Mouse (Mus musculus) thymus, adult 2 months (tissue): ENCODE data around the gene Nmur1. TPM values are rescaled to one million over a fixed set of nuclear protein-coding genes. Genes with fewer than 3 reads are reported as not detected.
A peak's percentile ranks its signal among the peaks of the same experiment; 100 is the strongest.
"Not testable (repeated sequence)": the region's sequence is repeated elsewhere in the genome, so short reads cannot be mapped to it uniquely, and the experiment has no call there.

Experiments used
- DNase-seq: peaks from one replicate; pipeline ENCODE4 v3.0.0; 2021
- H3K27ac ChIP-seq: fragments of 200-500 bp; 2 replicates; pipeline ENCODE4 v1.5.1; 2012; ENCODE audit warnings: low read length, control low read depth; ENCODE audit not compliant: control insufficient read depth, insufficient read depth
- H3K27me3 ChIP-seq: fragments of 200-500 bp; 2 replicates; pipeline ENCODE4 v1.6.1; 2012; ENCODE audit warnings: mild to moderate bottlenecking, low read length, moderate library complexity, mixed read lengths; ENCODE audit not compliant: control insufficient read depth, insufficient read depth
- H3K36me3 ChIP-seq: fragments of 200-500 bp; 2 replicates; pipeline ENCODE4 v1.6.1; 2012; ENCODE audit warnings: mild to moderate bottlenecking, low read length, moderate library complexity; ENCODE audit not compliant: control insufficient read depth, insufficient read depth
- H3K4me1 ChIP-seq: fragments of 200-500 bp; replicated peaks from 2 replicates; pipeline ENCODE4 v1.6.1; 2012; ENCODE audit warnings: low read length; ENCODE audit not compliant: control insufficient read depth, insufficient read depth
- H3K4me3 ChIP-seq: fragments of 200-500 bp; 2 replicates; pipeline ENCODE4 v1.5.1; 2012; ENCODE audit warnings: mild to moderate bottlenecking, low read length, control low read depth, moderate library complexity; ENCODE audit not compliant: control insufficient read depth, insufficient read depth
- CTCF ChIP-seq: fragments of 200-500 bp; IDR thresholded peaks from 2 replicates; pipeline ENCODE4 v1.5.1; 2012; ENCODE audit warnings: mild to moderate bottlenecking, control low read depth, low read length, moderate library complexity, borderline replicate concordance; ENCODE audit not compliant: control insufficient read depth, poor library complexity, insufficient read depth; ENCODE audit errors: extremely low read depth
- POLR2A ChIP-seq: fragments of 200-500 bp; IDR thresholded peaks from 2 replicates; pipeline ENCODE4 v1.6.1; 2012; ENCODE audit warnings: mild to moderate bottlenecking, low read length, control low read depth, moderate library complexity; ENCODE audit not compliant: control insufficient read depth, poor library complexity, insufficient read depth; ENCODE audit errors: extremely low read depth
- WGBS: fragments of 180-500 bp; shearing (Covaris S2); methylation state at CpG from one replicate; pipeline ENCODE4 v1.1.7; 2018; 5-methylcytosine and 5-hydroxymethylcytosine counted together
- polyA plus RNA-seq: library from polyadenylated mRNA; depleted of rRNA; stranded (reverse); fragments of >200 nt; gene quantifications from 2 replicates; pipeline ENCODE4 v1.2.3, GENCODE M21; 2012; rRNA removed

The Nmur1 gene
- polyA plus RNA-seq, 1 experiment, result 0.44 TPM

DNA sequence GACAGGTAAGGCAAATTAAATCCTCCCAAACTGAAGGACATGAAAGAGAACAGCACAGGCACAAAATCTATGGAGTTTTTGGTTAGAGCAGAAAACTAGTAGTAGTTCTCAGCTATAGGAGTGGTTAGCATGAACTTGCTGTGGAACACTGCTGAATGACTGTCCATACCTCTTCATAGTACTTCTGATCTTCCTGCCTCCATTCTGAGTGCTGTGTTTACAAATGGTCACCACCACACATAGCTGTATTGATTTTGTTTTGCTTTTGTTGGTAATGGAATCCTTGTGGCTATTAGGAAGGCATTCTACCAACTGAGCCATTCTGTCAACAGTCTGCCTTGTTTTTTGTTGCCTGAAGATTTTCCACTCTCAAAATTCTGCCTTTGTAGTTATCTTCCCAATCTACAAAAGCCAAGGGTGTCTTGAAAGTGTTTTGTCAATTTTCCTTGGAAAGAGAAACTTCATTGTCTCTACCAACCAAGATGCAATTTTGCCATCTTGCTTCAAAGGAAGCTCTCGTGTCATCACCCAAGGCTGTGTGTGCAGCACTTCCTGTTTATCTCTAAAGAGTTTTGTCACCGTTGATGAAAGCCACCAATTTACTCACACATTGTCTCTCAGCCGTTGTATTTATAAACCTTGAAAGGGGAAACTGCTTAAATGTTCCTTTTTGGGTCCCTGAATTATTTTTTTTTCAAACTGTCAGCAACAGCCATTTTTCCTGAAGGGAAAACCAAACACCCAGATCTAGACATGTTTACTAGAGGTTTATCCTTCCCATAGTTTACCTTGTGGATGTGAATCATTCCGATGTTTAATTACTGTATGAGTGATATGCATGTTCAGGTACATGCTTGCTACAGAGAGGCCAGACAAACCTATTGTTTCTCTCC is 81.8 kb downstream of the Nmur1 start:
- peak; percentile 39 for DNase-seq

DNA sequence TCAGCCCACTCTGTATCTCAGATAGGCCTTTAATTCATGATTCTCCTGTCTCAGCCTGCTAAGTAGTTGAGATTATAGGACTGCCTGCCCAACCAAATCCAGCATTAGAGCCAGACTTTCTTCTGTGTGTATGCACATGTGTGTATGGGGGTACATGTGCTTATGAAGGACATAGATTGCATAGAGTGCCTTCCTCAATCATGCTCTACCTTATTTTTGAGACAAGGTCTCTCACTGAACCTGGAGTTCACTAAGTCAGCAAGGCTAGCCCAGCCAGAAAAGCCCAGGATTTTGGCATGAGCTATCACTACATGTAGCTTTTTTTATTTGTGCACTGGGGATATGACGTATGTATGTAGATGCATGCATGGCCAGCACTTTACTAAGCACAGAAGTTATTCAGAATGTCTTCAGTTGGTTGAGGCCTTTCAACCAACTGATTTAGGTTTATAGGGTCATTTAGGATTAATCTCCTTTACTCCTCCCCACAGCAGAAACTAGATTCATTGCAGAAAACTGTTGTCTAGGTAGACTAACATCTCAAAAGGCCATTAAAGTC is 82.9 kb downstream of the Nmur1 start:
- DNase-seq, result no peak
- H3K27ac ChIP-seq, result no peak overlapping the region
- TF ChIP-seq CTCF, result no peak
- no peak for TF ChIP-seq POLR2A
- peaks cover 2% of the 10 kb centered on the region for H3K4me1 ChIP-seq
- 100% methylated on average over 1 of the region's 1 CpGs for WGBS
- no peak overlapping the region for H3K4me3 ChIP-seq
- H3K36me3 ChIP-seq, result peaks cover 8% of the 10 kb centered on the region
- H3K27me3 ChIP-seq, result no peaks in the 10 kb centered on the region

More for the DNA sequence above, 81.8 kb downstream of the Nmur1 start:
- peaks cover 19% of the 10 kb centered on the region for H3K36me3 ChIP-seq
- no peak overlapping the region; the same call in 1 of the 2 replicates for H3K27ac ChIP-seq
- H3K4me1 ChIP-seq, result peaks cover 2% of the 10 kb centered on the region
- no peak for TF ChIP-seq CTCF
- no peak for TF ChIP-seq POLR2A
- no peak overlapping the region for H3K4me3 ChIP-seq
- no peaks in the 10 kb centered on the region for H3K27me3 ChIP-seq
- WGBS, result 23% methylated on average over 4 of the region's 4 CpGs

DNA sequence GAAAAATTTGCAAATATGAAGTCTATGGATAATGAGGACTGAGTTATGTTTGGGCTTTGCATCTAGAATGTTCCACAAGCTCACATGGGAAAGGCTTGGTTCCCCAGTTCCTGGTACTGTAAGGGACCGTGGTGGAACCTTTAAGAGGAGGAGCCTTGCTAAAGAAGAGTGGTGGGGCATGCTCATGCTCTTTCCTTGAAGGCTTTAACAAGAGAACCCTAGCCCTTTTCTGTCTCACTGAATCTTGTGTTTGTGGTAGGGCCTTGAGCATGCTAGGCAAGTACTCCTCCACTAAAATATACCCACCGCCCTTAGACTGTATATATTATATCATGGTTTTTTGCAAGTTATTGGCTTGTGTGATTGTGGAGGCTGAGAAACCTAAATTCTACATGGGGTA is 83.7 kb downstream of the Nmur1 start:
- WGBS, result 85% methylated on average over 2 of the region's 2 CpGs
- Histone ChIP-seq H3K27ac (no peak overlapping the region), H3K27me3 (no peaks in the 10 kb centered on the region), H3K4me3 (no peak overlapping the region), H3K4me1 (peaks cover 2% of the 10 kb centered on the region), H3K36me3 (peaks cover under 1% of the 10 kb centered on the region; the same call in 1 of the 2 replicates)
- DNase-seq, result no peak
- TF ChIP-seq CTCF (no peak), POLR2A (no peak)

DNA sequence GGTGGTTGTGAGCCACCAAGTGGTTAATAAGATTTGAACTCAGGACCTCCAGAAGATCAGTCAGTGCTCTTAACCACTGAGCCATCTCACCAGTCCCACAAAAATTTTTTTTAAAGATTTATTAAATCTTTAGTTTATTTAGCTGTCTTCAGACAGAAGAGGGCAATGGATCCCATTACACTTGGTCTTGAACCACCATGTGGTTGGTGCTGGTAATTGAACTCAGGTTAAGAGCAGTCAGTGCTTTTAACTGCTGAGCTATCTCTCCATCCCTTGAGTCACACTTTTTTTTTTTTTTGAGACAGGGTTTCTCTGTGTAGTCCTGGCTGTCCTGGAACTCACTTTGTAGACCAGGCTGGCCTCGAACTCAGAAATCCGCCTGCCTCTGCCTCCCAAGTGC is 84.9 kb downstream of the Nmur1 start:
- not testable (repeated sequence) for H3K27ac ChIP-seq, H3K4me3 ChIP-seq, DNase-seq, H3K36me3 ChIP-seq, H3K4me1 ChIP-seq, H3K27me3 ChIP-seq
- WGBS, result 94% methylated on average over 2 of the region's 2 CpGs

DNA sequence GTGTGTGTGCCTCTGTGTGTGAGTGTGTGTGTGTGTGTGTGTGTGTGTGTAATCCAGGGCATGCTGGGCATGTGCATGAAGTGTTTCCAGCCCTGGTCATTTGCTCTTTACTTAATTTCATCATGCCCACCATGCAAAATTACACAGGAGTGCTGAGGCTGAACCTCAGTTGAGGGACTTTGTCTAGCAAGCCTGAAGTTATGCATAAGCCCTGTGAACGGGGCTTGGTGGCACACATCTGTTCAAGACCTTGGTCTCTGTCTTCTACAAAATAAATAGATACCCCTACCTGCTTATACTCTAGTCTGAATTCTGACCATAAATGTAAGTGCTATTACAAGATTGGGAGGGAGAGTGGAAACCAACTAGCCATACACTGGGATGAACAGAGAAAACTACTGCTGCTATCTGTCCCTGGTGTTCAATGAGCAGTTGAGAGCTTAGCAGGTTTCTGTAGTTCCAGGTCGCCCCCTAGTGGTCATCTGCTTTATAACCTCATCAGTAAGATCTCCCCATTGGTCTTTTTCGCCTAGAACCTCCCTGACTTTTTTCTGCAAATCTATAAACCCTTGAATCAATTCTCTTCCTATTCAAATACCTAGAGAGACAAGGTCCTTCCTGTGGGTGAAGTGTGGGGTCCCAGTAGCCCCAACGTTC is 86.7 kb downstream of the Nmur1 start:
- Histone ChIP-seq H3K4me1 (no peaks in the 10 kb centered on the region), H3K27ac (no peak overlapping the region), H3K36me3 (no peaks in the 10 kb centered on the region), H3K4me3 (no peak overlapping the region), H3K27me3 (no peaks in the 10 kb centered on the region)
- 35% methylated on average over 4 of the region's 4 CpGs for WGBS
- peak; percentile 82 for DNase-seq
- TF ChIP-seq CTCF (no peak), POLR2A (no peak)

DNA sequence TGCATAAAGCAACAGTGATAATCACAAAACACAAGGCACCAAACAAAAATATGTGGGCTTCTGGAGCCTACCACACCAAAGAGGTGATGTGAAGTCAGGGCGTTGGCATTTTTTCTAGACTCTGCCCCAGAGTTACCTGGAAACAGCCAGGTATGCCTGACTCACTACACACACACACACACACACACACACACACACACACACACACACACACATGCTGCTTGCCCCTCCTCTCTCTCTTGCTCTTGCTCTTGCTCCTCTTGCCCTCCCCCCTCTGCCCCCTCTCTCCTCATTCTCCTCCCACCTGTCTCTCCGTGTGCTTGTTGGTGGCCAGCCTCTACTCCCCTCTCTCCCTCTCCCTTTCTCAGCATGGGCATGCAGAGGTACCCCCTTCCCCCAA is 89.7 kb downstream of the Nmur1 start:
- Histone ChIP-seq H3K4me3 (no peak overlapping the region), H3K36me3 (no peaks in the 10 kb centered on the region), H3K27me3 (no peaks in the 10 kb centered on the region), H3K27ac (no peak overlapping the region), H3K4me1 (no peaks in the 10 kb centered on the region)
- WGBS, result 78% methylated on average over 2 of the region's 2 CpGs
- TF ChIP-seq POLR2A (no peak), CTCF (no peak)
- no peak for DNase-seq

Other genes starting within 250 kb of the Nmur1 start
- 1.4 and 1.5 TPM in 2 replicates for gene B3gnt7, start 123.4 kb downstream of the Nmur1 start, polyA plus RNA-seq
- gene Ncl, start 66.8 kb downstream of the Nmur1 start, polyA plus RNA-seq, result 17.0 and 21.5 TPM in 2 replicates
- 0.74 and 1.2 TPM in 2 replicates for gene Tex44, start 101 bp upstream of the Nmur1 start, polyA plus RNA-seq
- gene Ptma, start 100.5 kb upstream of the Nmur1 start, polyA plus RNA-seq, result 2,341 and 3,054 TPM in 2 replicates
- gene Pde6d, start 156.4 kb upstream of the Nmur1 start, polyA plus RNA-seq, result 19.9 and 23.4 TPM in 2 replicates
- gene Cops7b, start 156.7 kb upstream of the Nmur1 start, polyA plus RNA-seq, result 61.2 and 67.6 TPM in 2 replicates
- 0.89 and 1.2 TPM in 2 replicates for gene Nppc, start 244.3 kb upstream of the Nmur1 start, polyA plus RNA-seq